Mouse (Mus musculus): ENCODE measurements around the gene Rcor3.

- no peak for TF ChIP-seq ZKSCAN1 (IDR thresholded peaks at IDR 0.05; ENCODE audit: low read depth, low read length)
- no peak for TF ChIP-seq MAFK (IDR thresholded peaks at IDR 0.05; ENCODE audit: borderline replicate concordance, low read depth, low read length)
- TF ChIP-seq CTCF (IDR thresholded peaks at IDR 0.05 in 2 of 3, conservative IDR thresholded peaks at IDR 0.05 in 1 of 3; ENCODE audit: control insufficient read depth in 1 of 3, insufficient read depth in 1 of 3, low read depth in 2 of 3, low read length in 3 of 3, poor library complexity in 1 of 3, severe bottlenecking in 1 of 3), result no peak
- TF ChIP-seq ZMIZ1 (IDR thresholded peaks at IDR 0.05; ENCODE audit: low read depth, low read length), result no peak
- TF ChIP-seq USF1 (IDR thresholded peaks at IDR 0.05; ENCODE audit: low read depth, low read length), result no peak
- no peak for TF ChIP-seq POLR2A (IDR thresholded peaks at IDR 0.05; ENCODE audit: control insufficient read depth in 1 of 2, insufficient read depth in 1 of 2, low read depth in 1 of 2, low read length in 2 of 2, poor library complexity in 1 of 2)
- no peak for TF ChIP-seq GATA1 (IDR thresholded peaks at IDR 0.05; ENCODE audit: low read depth, low read length)
- no peak for TF ChIP-seq CHD2 (IDR thresholded peaks at IDR 0.05; ENCODE audit: low read length)
- TF ChIP-seq EP300 (IDR thresholded peaks at IDR 0.05; ENCODE audit: low read depth in 1 of 2, low read length in 2 of 2), result no peak
These were observed 75.2 kb downstream of the Rcor3 start for GRCm38 (mm10) chr1:192062682-192063081.

Data from MEL (cell line).